Mouse (Mus musculus) myocyte (in vitro differentiated cells): ENCODE measurements around the gene Wdr66. TPM values are rescaled to one million over a fixed set of nuclear protein-coding genes. Genes with fewer than 3 reads are reported as not detected.

ENCODE experiments used
- H3K27me3 ChIP-seq: one replicate; pipeline ENCODE4 v1.6.1; 2011; ENCODE audit not compliant: control insufficient read depth, insufficient read depth, insufficient read length
- H3K36me3 ChIP-seq: one replicate; pipeline ENCODE4 v1.6.1; 2011; ENCODE audit not compliant: control insufficient read depth, insufficient read depth
- H3K4me2 ChIP-seq: one replicate; pipeline ENCODE4 v1.6.1; 2011; ENCODE audit warnings: low read depth, control low read depth
- H3K4me3 ChIP-seq: one replicate; pipeline ENCODE4 v1.5.1; 2011; ENCODE audit warnings: mild to moderate bottlenecking, control low read depth, moderate library complexity
- H3K79me2 ChIP-seq: one replicate; pipeline ENCODE4 v1.6.1; 2011; ENCODE audit not compliant: control insufficient read depth, insufficient read depth
- H3ac ChIP-seq: one replicate; pipeline ENCODE4 v1.6.1; 2011; ENCODE audit not compliant: control insufficient read depth, insufficient read length
- CEBPB ChIP-seq: IDR thresholded peaks from 2 replicates; pipeline ENCODE4 v1.6.1; 2011; ENCODE audit warnings: mild to moderate bottlenecking, moderate library complexity; ENCODE audit not compliant: poor library complexity, insufficient read depth, severe bottlenecking
- E2F4 ChIP-seq: IDR thresholded peaks from one replicate; pipeline ENCODE4 v1.6.1; 2011; ENCODE audit warnings: mild to moderate bottlenecking, control low read depth, moderate library complexity; ENCODE audit not compliant: insufficient read depth
- MAX ChIP-seq: IDR thresholded peaks from one replicate; pipeline ENCODE4 v1.6.1; 2011; ENCODE audit warnings: low read depth, mild to moderate bottlenecking, control low read depth
- MYOD1 ChIP-seq, 3 experiments: IDR thresholded peaks; one replicate each; pipeline ENCODE4 v1.6.1; 2011; ENCODE audit warnings: control low read depth in 2 of 3, low read depth in 2 of 3, mild to moderate bottlenecking in 2 of 3, moderate library complexity in 1 of 3; ENCODE audit not compliant: insufficient read length in 2 of 3, control insufficient read depth in 1 of 3
- MYOG ChIP-seq, 3 experiments: IDR thresholded peaks; one replicate each; pipeline ENCODE4 v1.6.1; 2011; ENCODE audit warnings: control low read depth in 2 of 3, low read depth in 2 of 3, mild to moderate bottlenecking in 2 of 3; ENCODE audit not compliant: insufficient read length in 2 of 3, control insufficient read depth in 1 of 3, insufficient read depth in 1 of 3
- POLR2A ChIP-seq: IDR thresholded peaks from one replicate; pipeline ENCODE4 v1.6.1; 2011; ENCODE audit warnings: low read depth, mild to moderate bottlenecking, control low read depth, moderate library complexity; ENCODE audit not compliant: insufficient read length
- POLR2AphosphoS2 ChIP-seq: IDR thresholded peaks from one replicate; pipeline ENCODE4 v1.6.1; 2011; ENCODE audit warnings: low read depth, control low read depth; ENCODE audit not compliant: insufficient read length
- REST ChIP-seq: IDR thresholded peaks from one replicate; pipeline ENCODE4 v1.6.1; 2011; ENCODE audit warnings: mild to moderate bottlenecking, control low read depth, moderate library complexity; ENCODE audit not compliant: insufficient read depth, insufficient read length
- SRF ChIP-seq: IDR thresholded peaks from one replicate; pipeline ENCODE4 v1.6.1; 2011; ENCODE audit warnings: low read depth; ENCODE audit not compliant: control insufficient read depth, insufficient read length
- TCF12 ChIP-seq: IDR thresholded peaks from one replicate; pipeline ENCODE4 v1.6.1; 2011; ENCODE audit warnings: mild to moderate bottlenecking, control low read depth; ENCODE audit not compliant: poor library complexity, insufficient read depth, severe bottlenecking
- TCF3 ChIP-seq: IDR thresholded peaks from one replicate; pipeline ENCODE4 v1.6.1; 2011; ENCODE audit warnings: low read depth, control low read depth; ENCODE audit not compliant: insufficient read length
- USF1 ChIP-seq: IDR thresholded peaks from one replicate; pipeline ENCODE4 v1.6.1; 2011; ENCODE audit warnings: low read depth, mild to moderate bottlenecking, control low read depth, moderate library complexity
- polyA plus RNA-seq: library from polyadenylated mRNA; unstranded; fragments of >200 nt; fragmentation: generic; extraction: Trizol; gene quantifications from one replicate; pipeline ENCODE4 v1.2.1, GENCODE M21; 2012; ENCODE audit warnings: missing spikeins

The Wdr66 gene
- polyA plus RNA-seq, 1 experiment, result 0.38 TPM

- H3ac ChIP-seq, result no peak overlapping the region
- no peaks in the 10 kb centered on the region for H3K79me2 ChIP-seq
- H3K27me3 ChIP-seq, result no peaks in the 10 kb centered on the region
- H3K4me2 ChIP-seq, result peak overlapping the region; percentile 72
- no peak overlapping the region for H3K4me3 ChIP-seq
- TF ChIP-seq POLR2A (no peak), TCF12 (no peak), CEBPB (no peak), TCF3 (no peak), REST (no peak), SRF (no peak), MYOG (IDR thresholded peaks at IDR 0.05; ENCODE audit: control insufficient read depth in 1 of 3, insufficient read depth in 1 of 3, insufficient read length in 2 of 3, low read depth in 2 of 3) (no peak), MAX (no peak), MYOD1 (IDR thresholded peaks at IDR 0.05; ENCODE audit: control insufficient read depth in 1 of 3, insufficient read length in 2 of 3, low read depth in 2 of 3) (no peak), E2F4 (no peak), USF1 (no peak), POLR2AphosphoS2 (no peak)
- no peaks in the 10 kb centered on the region for H3K36me3 ChIP-seq
Measured at GRCm38 (mm10) chr5:123317992-123318391, 66.1 kb downstream of the Wdr66 start.

DNA sequence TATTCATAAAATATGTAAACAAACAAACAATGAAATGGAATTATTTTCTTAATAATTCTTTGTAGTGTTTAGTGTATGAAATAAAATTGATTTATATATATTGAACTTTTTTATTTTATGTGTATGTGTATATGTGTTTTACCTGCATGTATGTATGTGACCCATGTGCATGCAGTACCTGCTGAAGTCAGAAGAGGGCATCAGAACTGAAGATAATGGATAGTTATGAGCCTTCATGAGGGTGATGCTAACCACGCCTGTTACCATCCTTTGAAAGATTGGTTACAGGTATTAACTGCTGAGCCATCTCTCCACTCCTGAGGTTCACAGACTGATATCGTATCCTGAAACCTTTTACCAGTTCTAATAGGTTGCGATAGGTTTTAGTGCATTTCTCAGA lies 68.2 kb downstream of the Wdr66 start:
- Histone ChIP-seq H3K4me2 (no peak overlapping the region), H3ac (no peak overlapping the region), H3K4me3 (no peak overlapping the region), H3K79me2 (no peaks in the 10 kb centered on the region), H3K36me3 (no peaks in the 10 kb centered on the region), H3K27me3 (no peaks in the 10 kb centered on the region)
- TF ChIP-seq MYOD1 (IDR thresholded peaks at IDR 0.05; ENCODE audit: control insufficient read depth in 1 of 3, insufficient read length in 2 of 3, low read depth in 2 of 3) (no peak), USF1 (no peak), MYOG (IDR thresholded peaks at IDR 0.05; ENCODE audit: control insufficient read depth in 1 of 3, insufficient read depth in 1 of 3, insufficient read length in 2 of 3, low read depth in 2 of 3) (no peak), TCF12 (no peak), CEBPB (no peak), MAX (no peak), E2F4 (no peak)

GRCm38 (mm10) chr5:123324242-123324641 lies 72.3 kb downstream of the Wdr66 start:
- no peaks in the 10 kb centered on the region for H3K79me2 ChIP-seq
- H3K27me3 ChIP-seq, result no peaks in the 10 kb centered on the region
- H3K36me3 ChIP-seq, result no peaks in the 10 kb centered on the region
- no peak overlapping the region for H3K4me2 ChIP-seq
- no peak overlapping the region for H3K4me3 ChIP-seq
- H3ac ChIP-seq, result no peak overlapping the region
- TF ChIP-seq SRF (no peak), MYOG (IDR thresholded peaks at IDR 0.05; ENCODE audit: control insufficient read depth in 1 of 3, insufficient read depth in 1 of 3, insufficient read length in 2 of 3, low read depth in 2 of 3) (no peak), MAX (no peak), POLR2AphosphoS2 (no peak), USF1 (no peak)

DNA sequence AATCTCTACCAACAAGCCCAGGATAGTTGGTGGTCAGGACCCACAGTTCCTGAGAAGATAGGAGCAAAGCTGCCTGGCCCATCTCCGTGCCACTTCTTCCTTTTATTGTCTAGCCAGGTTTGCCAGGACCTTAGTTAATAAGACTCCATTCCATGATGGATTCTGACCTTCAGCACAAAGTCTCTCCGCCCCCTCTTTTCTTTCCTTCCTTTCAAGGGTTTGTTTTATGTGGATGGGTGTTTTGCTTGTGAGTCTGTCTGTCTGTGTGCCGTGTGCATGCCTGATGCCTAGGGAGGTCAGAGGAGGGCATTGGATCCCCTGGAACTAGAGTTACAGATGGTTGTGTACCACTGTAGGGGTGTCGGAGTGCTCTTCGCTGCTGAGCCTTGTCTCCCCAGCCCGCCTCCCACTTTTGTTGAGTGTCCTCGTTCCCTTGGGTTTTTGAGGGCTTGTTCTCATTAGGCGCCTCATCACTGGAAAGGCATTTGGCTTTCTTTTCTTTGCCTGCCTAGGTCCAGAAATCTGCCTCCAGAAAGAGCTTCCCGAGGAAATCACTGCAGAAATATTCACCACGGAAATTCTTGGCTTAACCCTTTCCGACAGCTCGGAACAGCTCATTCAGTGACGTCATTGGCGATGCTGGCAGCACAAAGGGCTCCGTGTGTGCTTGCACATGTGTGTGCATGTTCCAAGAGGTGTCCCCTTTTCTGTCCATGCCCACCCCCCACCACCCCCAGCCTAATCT lies 74.3 kb downstream of the Wdr66 start:
- Histone ChIP-seq H3K4me3 (no peak overlapping the region), H3K4me2 (peak overlapping the region; percentile 62), H3K79me2 (no peaks in the 10 kb centered on the region), H3K36me3 (no peaks in the 10 kb centered on the region), H3ac (no peak overlapping the region), H3K27me3 (no peaks in the 10 kb centered on the region)
- TF ChIP-seq TCF12, result no peak

DNA sequence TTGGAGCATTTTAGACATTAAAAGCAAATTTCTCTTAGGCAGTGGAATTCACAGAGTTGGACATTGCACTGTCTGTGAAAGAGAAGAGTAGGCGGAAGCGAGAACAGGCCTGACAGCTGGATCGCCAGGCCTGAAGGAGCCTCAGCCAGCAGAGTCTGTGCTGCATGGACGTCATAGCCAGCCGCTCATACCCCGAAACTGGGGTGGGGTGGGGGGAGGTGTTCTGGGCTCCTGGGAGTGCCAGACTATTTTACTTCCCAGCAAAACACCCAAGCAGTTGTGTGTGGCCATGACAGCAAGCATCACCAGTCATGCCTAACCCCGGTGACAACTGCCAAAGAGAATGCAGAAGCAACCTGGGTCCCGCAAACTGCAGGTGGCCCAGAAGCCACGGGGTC lies 74.8 kb downstream of the Wdr66 start:
- peak overlapping the region; percentile 62 for H3K4me2 ChIP-seq

More for the DNA sequence above, 74.8 kb downstream of the Wdr66 start:
- Histone ChIP-seq H3K27me3 (no peaks in the 10 kb centered on the region), H3K79me2 (no peaks in the 10 kb centered on the region), H3K36me3 (no peaks in the 10 kb centered on the region), H3ac (no peak overlapping the region), H3K4me3 (no peak overlapping the region)
- TF ChIP-seq CEBPB (no peak), MYOD1 (IDR thresholded peaks at IDR 0.05; ENCODE audit: control insufficient read depth in 1 of 3, insufficient read length in 2 of 3, low read depth in 2 of 3) (peak in 2 of 3 experiments; percentile 32 to 57), POLR2AphosphoS2 (no peak), TCF3 (no peak), SRF (no peak)
